Mouse (Mus musculus) layer of hippocampus, adult 9-11 months (tissue): ENCODE measurements around the gene Tspan12.
"Not testable (repeated sequence)": the region's sequence is repeated elsewhere in the genome, so short reads cannot be mapped to it uniquely, and the experiment has no call there.

Experiments
- DNase-seq: peaks from one replicate; pipeline ENCODE4 v3.0.0; 2022

Gene Tspan12

GRCm38 (mm10) chr6:21852344-21852785 is at the start of gene Tspan12:
TSS of gene Tspan12 (minus strand) at chr6:21852515.
- DNase-seq, result no peak

- peak; percentile 31 for DNase-seq
Measured at GRCm38 (mm10) chr6:21894451-21894850, 42.1 kb upstream of the Tspan12 start.

GRCm38 (mm10) chr6:21889101-21889500 is 36.8 kb upstream of the Tspan12 start:
- DNase-seq, result no peak

- DNase-seq, result not testable (repeated sequence)
Measured at GRCm38 (mm10) chr6:21887971-21888370, 35.7 kb upstream of the Tspan12 start.

- no peak for DNase-seq
Measured at GRCm38 (mm10) chr6:21879496-21879895, 27.2 kb upstream of the Tspan12 start.

GRCm38 (mm10) chr6:21867310-21867709 is 15.0 kb upstream of the Tspan12 start:
- no peak for DNase-seq

- no peak for DNase-seq
Measured at GRCm38 (mm10) chr6:21864179-21864578, 11.9 kb upstream of the Tspan12 start.

- DNase-seq, result no peak
Measured at GRCm38 (mm10) chr6:21863561-21863960, 11.2 kb upstream of the Tspan12 start.

GRCm38 (mm10) chr6:21861316-21861715 is 9.0 kb upstream of the Tspan12 start:
- DNase-seq, result no peak

GRCm38 (mm10) chr6:21857843-21858242 is 5.5 kb upstream of the Tspan12 start:
- DNase-seq, result no peak

GRCm38 (mm10) chr6:21855921-21856320 is 3.6 kb upstream of the Tspan12 start:
- no peak for DNase-seq

GRCm38 (mm10) chr6:21853342-21853741 is 1.0 kb upstream of the Tspan12 start:
- no peak for DNase-seq

GRCm38 (mm10) chr6:21851596-21852343 is 545 bp downstream of the Tspan12 start:
- peak; percentile 33 for DNase-seq

GRCm38 (mm10) chr6:21851346-21851595 is 1.0 kb downstream of the Tspan12 start:
- DNase-seq, result no peak

GRCm38 (mm10) chr6:21850526-21851345 is 1.6 kb downstream of the Tspan12 start:
- no peak for DNase-seq

GRCm38 (mm10) chr6:21848808-21849207 is 3.5 kb downstream of the Tspan12 start:
- no peak for DNase-seq

- DNase-seq, result peak; percentile 38
Measured at GRCm38 (mm10) chr6:21839976-21840775, 12.1 kb downstream of the Tspan12 start.

- no peak for DNase-seq
Measured at GRCm38 (mm10) chr6:21839244-21839814, 13.0 kb downstream of the Tspan12 start.

GRCm38 (mm10) chr6:21833531-21833930 is 18.8 kb downstream of the Tspan12 start:
- no peak for DNase-seq

GRCm38 (mm10) chr6:21831871-21832270 is 20.4 kb downstream of the Tspan12 start:
- no peak for DNase-seq

- DNase-seq, result no peak
Measured at GRCm38 (mm10) chr6:21830931-21831330, 21.4 kb downstream of the Tspan12 start.

- DNase-seq, result no peak
Measured at GRCm38 (mm10) chr6:21829930-21830329, 22.4 kb downstream of the Tspan12 start.

GRCm38 (mm10) chr6:21828437-21828836 is 23.9 kb downstream of the Tspan12 start:
- no peak for DNase-seq
